Mouse (Mus musculus) neural tube, embryonic 14.5 days (tissue): ENCODE results near the gene Slc25a27. TPM values are rescaled to one million over a fixed set of nuclear protein-coding genes. Genes with fewer than 3 reads are reported as not detected.

Source experiments
- ATAC-seq: fragments of 200-750 bp; cut with Nextera tagmentation; 2 replicates; pipeline ENCODE4 v1.8.0; 2017; ENCODE audit warnings: low read depth, mild to moderate bottlenecking, moderate TSS enrichment, moderate library complexity
- H3K27ac ChIP-seq: fragments of 300-500 bp; sonication (generic); 2 replicates; pipeline ENCODE4 v1.5.1; 2014; ENCODE audit warnings: low read depth, mild to moderate bottlenecking, control low read depth, low read length, moderate library complexity, mixed read lengths
- H3K27me3 ChIP-seq: fragments of 300-500 bp; sonication (generic); 2 replicates; pipeline ENCODE4 v1.6.1; 2014; ENCODE audit warnings: low read length; ENCODE audit not compliant: control insufficient read depth, insufficient read depth
- H3K36me3 ChIP-seq: fragments of 300-500 bp; sonication (generic); 2 replicates; pipeline ENCODE4 v1.6.1; 2014; ENCODE audit warnings: low read length, mixed read lengths; ENCODE audit not compliant: control insufficient read depth, insufficient read depth
- H3K4me1 ChIP-seq: fragments of 300-500 bp; sonication (generic); 2 replicates; pipeline ENCODE4 v1.6.1; 2014; ENCODE audit warnings: low read length; ENCODE audit not compliant: control insufficient read depth, insufficient read depth
- H3K4me2 ChIP-seq: fragments of 300-500 bp; sonication (generic); 2 replicates; pipeline ENCODE4 v1.6.1; 2014; ENCODE audit warnings: mild to moderate bottlenecking, low read depth, low read length, control low read depth
- H3K4me3 ChIP-seq: fragments of 300-500 bp; sonication (generic); 2 replicates; pipeline ENCODE4 v1.5.1; 2014; ENCODE audit warnings: low read depth, low read length, control low read depth, mixed read lengths
- H3K9ac ChIP-seq: fragments of 300-500 bp; sonication (generic); replicated peaks from 2 replicates; pipeline ENCODE4 v1.6.1; 2014; ENCODE audit warnings: low read depth, mild to moderate bottlenecking, control low read depth, low read length, mixed read lengths
- H3K9me3 ChIP-seq: fragments of 300-500 bp; sonication (generic); 2 replicates; pipeline ENCODE4 v1.6.1; 2016; ENCODE audit warnings: low read length; ENCODE audit not compliant: control insufficient read depth
- WGBS: fragments of 180-500 bp; shearing (Covaris S2); extraction: QIAGEN DNeasy Blood & Tissue Kit; methylation state at CpG from one replicate; pipeline ENCODE4 v1.1.7; 2014; 5-methylcytosine and 5-hydroxymethylcytosine counted together
- polyA plus RNA-seq: library from polyadenylated mRNA; unstranded; fragments of >200 nt; fragmentation: Nextera tagmentation; extraction: Ambion mirVana; gene quantifications from 2 replicates; pipeline ENCODE4 v1.2.1, GENCODE M21; 2014

Gene Slc25a27
- polyA plus RNA-seq: 78.8 and 98.4 TPM in 2 replicates

DNA sequence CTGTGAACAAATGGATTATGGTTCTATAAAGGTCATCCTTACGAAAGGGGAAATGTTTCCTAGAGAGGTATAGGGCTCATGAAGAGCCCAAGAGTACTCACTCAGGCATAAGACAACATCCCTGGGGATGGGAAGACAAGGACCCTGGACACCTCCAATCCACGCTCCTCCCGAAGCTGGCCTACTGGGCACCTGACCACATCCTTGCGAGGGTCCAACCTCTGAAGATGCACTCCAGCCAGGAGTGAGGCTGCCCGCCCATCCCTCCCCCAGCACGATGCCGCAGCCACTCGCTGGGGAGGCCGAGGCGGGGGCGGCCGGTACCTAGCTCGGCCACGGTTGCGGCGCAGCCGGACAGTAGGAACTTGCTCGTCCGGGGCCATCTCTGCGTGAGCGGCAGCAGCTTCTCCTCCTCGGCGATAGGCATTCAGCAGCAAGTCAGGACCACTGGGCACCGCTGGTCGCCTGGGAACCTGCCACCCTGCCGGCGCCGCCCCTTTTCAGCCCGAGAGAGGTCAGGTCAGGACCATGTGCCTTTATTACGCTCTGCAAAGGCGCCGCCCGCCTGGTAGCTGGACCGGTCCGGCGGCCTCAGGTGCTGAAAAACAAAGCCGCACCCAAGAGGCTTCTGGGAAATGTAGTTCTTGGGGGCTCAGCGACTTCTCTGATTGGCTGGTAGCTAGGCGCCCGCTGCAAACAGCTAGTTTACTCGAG, at the start of gene Slc25a27:
TSS of gene Slc25a27 (minus strand) at position 639 of the 714 bp plus-strand sequence.
- Histone ChIP-seq H3K9ac (peak within 1 kb of the TSS; percentile 95), H3K4me2 (peak within 1 kb of the TSS; percentile 43), H3K4me3 (peak within 1 kb of the TSS; percentile 87), H3K27ac (peak within 1 kb of the TSS; percentile 55), H3K9me3 (no peaks in the 10 kb centered on the region), H3K27me3 (no peaks in the 10 kb centered on the region), H3K4me1 (peaks cover 9% of the 10 kb centered on the region; the same call in 1 of the 2 replicates), H3K36me3 (0 out of 2 replicates have a peak, but pooled peaks cover 4% of the 10 kb centered on the region)
- peak; percentile 98 for ATAC-seq
- WGBS: 0% methylated on average over 41 of the region's 41 CpGs

- Histone ChIP-seq H3K36me3 (no peaks in the 10 kb centered on the region), H3K4me2 (no peak overlapping the region), H3K27ac (no peak overlapping the region), H3K9ac (no peak overlapping the region), H3K4me3 (no peak overlapping the region), H3K9me3 (no peaks in the 10 kb centered on the region), H3K4me1 (no peaks in the 10 kb centered on the region), H3K27me3 (no peaks in the 10 kb centered on the region)
- WGBS: 58% methylated on average over 7 of the region's 7 CpGs
- no peak for ATAC-seq
Measured at GRCm38 (mm10) chr17:43716601-43717000, 49.6 kb upstream of the Slc25a27 start.

DNA sequence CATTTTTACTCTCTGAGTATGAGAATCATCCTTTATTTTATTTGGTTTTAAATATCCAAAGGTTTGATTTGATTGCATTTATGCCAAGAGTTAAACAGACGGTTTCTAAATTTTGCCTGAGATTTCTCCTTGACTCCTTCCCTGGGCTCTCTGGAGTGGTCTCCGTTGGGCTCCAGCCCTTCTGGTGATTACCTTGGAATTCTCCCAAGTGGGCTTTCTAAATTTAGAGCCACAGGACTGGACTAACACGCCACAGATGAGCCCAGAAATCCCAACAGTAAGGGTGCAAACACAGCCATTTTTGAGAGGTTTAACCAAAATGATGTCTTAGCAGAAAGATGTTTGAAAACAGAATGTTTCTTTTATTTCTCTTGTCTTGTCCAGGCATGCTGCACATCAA, 47.2 kb upstream of the Slc25a27 start:
- Histone ChIP-seq H3K27me3 (no peaks in the 10 kb centered on the region), H3K27ac (no peak overlapping the region), H3K4me2 (no peak overlapping the region), H3K4me3 (no peak overlapping the region), H3K9ac (no peak overlapping the region), H3K36me3 (no peaks in the 10 kb centered on the region), H3K4me1 (no peaks in the 10 kb centered on the region), H3K9me3 (no peaks in the 10 kb centered on the region)
- WGBS: 70% methylated on average over 3 of the region's 3 CpGs
- no peak for ATAC-seq

DNA sequence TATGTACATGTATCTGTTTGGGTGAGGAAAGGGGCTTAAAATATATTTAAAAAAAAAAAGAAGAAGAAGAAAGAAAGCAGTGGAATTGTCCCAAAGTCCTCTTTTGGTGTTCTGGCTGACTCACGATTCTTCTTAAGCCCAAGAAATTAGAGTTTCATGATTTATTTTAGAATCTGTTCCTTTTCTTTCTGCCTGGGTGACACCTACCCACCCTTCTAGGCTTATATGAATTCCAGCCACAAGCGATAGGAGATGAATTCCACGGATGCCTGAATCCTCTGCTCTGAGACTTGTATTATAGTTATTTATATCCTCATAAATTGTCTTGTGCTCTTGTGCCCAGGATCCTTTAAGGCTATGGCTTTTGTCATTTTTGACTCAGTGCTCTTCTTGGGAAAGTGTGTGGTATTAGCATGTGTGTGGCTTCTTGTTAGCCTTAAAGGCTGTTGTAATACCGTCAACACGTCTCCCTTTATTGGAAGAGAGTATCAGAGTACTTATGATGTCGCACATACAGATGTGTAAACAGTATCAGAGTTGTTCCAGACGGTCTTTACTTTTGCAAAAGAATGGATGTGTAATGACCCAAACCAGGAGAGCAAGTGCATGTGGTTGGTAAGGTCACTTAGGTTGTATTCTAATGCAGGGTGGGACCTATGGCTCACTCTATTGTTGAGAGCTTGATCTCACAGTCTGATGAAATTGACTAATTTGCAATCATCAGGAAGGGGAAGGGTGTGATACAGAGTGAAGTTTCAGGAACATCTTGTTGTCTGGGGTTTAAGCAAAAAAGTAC, 44.7 kb upstream of the Slc25a27 start:
- no peaks in the 10 kb centered on the region for H3K27me3 ChIP-seq
- H3K9me3 ChIP-seq: no peaks in the 10 kb centered on the region
- H3K27ac ChIP-seq: no peak overlapping the region
- no peaks in the 10 kb centered on the region for H3K4me1 ChIP-seq
- WGBS: 82% methylated on average over 7 of the region's 7 CpGs
- H3K4me3 ChIP-seq: no peak overlapping the region
- ATAC-seq: no peak
- H3K9ac ChIP-seq: no peak overlapping the region
- H3K36me3 ChIP-seq: no peaks in the 10 kb centered on the region
- no peak overlapping the region for H3K4me2 ChIP-seq

DNA sequence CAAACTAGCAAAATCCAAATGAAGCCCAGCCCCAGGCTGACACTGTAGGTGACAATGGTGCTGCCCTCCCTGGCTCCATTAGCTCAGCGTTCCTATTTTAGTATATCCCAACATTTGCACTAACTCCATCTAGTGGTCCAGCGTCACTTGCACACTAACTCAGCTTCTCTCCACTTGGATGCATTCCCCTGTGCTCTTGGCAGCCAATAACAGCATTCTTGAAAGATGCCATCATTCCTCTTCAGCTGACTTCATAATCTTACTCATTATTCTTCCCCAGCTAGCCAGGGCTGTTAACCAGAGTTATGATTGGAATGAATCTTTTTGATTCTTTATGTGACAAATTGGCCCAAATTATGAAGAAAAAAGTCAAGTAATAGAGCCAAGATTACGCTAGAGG, 40.2 kb upstream of the Slc25a27 start:
- Histone ChIP-seq H3K4me2 (no peak overlapping the region), H3K4me3 (no peak overlapping the region), H3K27me3 (no peaks in the 10 kb centered on the region), H3K36me3 (no peaks in the 10 kb centered on the region), H3K9ac (no peak overlapping the region), H3K9me3 (no peaks in the 10 kb centered on the region), H3K4me1 (no peaks in the 10 kb centered on the region), H3K27ac (no peak overlapping the region)
- ATAC-seq: no peak
- 92% methylated on average over 3 of the region's 3 CpGs for WGBS

GRCm38 (mm10) chr17:43706749-43707148, 39.7 kb upstream of the Slc25a27 start:
- no peak overlapping the region for H3K27ac ChIP-seq
- ATAC-seq: no peak
- H3K9ac ChIP-seq: no peak overlapping the region
- no peak overlapping the region for H3K4me3 ChIP-seq
- no peaks in the 10 kb centered on the region for H3K4me1 ChIP-seq
- no peaks in the 10 kb centered on the region for H3K27me3 ChIP-seq
- H3K9me3 ChIP-seq: no peaks in the 10 kb centered on the region
- H3K36me3 ChIP-seq: no peaks in the 10 kb centered on the region
- no peak overlapping the region for H3K4me2 ChIP-seq
- WGBS: 96% methylated on average over 3 of the region's 3 CpGs

DNA sequence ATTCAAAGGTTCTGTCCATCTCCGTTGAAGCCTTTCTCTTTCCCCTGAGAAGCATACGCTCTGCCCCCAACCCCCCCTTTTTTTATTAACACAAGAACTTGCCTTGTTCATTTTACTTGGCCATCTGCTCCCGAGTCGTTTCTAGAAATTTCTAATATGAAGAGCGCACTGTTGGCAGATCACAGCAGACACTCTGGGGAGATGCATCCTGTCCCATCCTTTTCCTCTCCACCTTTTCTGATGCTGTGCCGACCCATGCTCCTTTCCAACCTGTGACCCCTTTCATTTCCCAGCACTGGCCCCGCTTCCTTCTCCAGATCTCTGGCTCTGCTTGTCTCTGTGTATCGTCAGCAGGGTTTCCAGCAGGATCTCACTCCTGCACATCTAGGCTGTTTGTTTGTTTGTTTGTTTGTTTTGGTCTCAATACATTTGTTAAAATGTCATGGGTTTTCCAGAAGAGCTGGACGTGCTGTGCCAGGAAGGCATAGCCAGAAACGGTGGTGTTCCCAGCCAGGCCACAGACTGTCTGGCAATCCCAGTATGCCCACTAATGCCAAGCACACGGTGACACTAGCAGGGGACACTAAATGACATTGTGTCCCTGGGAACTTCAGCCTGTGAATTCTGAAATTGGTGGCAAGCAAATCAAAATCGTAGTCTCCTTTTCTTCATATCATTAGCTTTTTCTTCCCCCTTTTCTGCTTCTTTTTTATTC, 37.4 kb upstream of the Slc25a27 start:
- no peak overlapping the region for H3K27ac ChIP-seq
- H3K27me3 ChIP-seq: no peaks in the 10 kb centered on the region
- no peak overlapping the region for H3K9ac ChIP-seq
- ATAC-seq: no peak
- WGBS: 88% methylated on average over 12 of the region's 12 CpGs
- no peak overlapping the region for H3K4me3 ChIP-seq
- H3K36me3 ChIP-seq: no peaks in the 10 kb centered on the region
- no peaks in the 10 kb centered on the region for H3K9me3 ChIP-seq
- no peak overlapping the region for H3K4me2 ChIP-seq
- H3K4me1 ChIP-seq: no peaks in the 10 kb centered on the region

- no peaks in the 10 kb centered on the region for H3K27me3 ChIP-seq
- no peak overlapping the region for H3K4me3 ChIP-seq
- WGBS: 76% methylated on average over 6 of the region's 6 CpGs
- H3K36me3 ChIP-seq: no peaks in the 10 kb centered on the region
- ATAC-seq: no peak
- no peak overlapping the region for H3K4me2 ChIP-seq
- H3K4me1 ChIP-seq: no peaks in the 10 kb centered on the region
- H3K9ac ChIP-seq: no peak overlapping the region
- no peak overlapping the region for H3K27ac ChIP-seq
- no peaks in the 10 kb centered on the region for H3K9me3 ChIP-seq
Measured at GRCm38 (mm10) chr17:43701060-43701459, 34.0 kb upstream of the Slc25a27 start.
